20 mouse cellular contexts compared by ENCODE assay signal in the genomic region with DNA sequence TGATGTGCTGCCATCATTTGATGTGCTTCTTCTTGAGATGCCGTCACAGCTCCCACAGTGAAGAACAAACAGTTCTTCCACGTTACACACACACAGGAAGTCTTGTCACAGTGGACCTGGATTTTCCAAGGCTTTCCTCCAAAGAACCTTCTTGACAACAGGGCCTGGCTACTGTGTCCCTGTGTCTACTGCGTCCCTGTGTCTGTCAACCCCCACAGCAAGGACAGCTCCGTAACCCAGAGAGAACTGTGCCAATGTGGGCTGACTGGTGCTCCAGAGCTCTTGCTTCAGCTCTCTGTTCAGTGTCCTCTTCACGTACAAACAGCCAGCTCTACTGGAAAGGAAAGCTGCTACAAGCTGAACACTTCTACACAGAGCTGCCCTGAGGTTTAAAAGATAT. TPM values are rescaled to one million over a fixed set of nuclear protein-coding genes. Genes with fewer than 3 reads are reported as not detected.
A peak's percentile ranks its signal among the peaks of the same experiment; 100 is the strongest.
DNase-seq lines count a peak whose midpoint lies in the region; ATAC-seq lines count a peak whose summit lies in the region.
"Had no signal": no experiment of that assay in that cellular context is flagged by ENCODE, and none has a peak within 500 bp of the region (broad histone marks: within the 10 kb centered on the region; RNA-seq: fewer than 3 reads in every experiment).

No protein-coding gene starts in this region.

- H3K4me3 ChIP-seq in neural tube, embryonic 15.5 days (replicated peaks) = no peak overlapping the region
- H3K4me3 ChIP-seq: embryonic facial prominence, embryonic 12.5 days; embryonic facial prominence, embryonic 15.5 days; hindbrain, embryonic 12.5 days; hindbrain, embryonic 15.5 days had no signal

- H3K27ac ChIP-seq in neural tube, embryonic 15.5 days (replicated peaks) = no peak overlapping the region
- H3K27ac ChIP-seq: embryonic facial prominence, embryonic 12.5 days; embryonic facial prominence, embryonic 15.5 days; hindbrain, embryonic 12.5 days; hindbrain, embryonic 15.5 days had no signal

- no peaks in the 10 kb centered on the region for H3K27me3 ChIP-seq in neural tube, embryonic 15.5 days (replicated peaks)
- H3K27me3 ChIP-seq: embryonic facial prominence, embryonic 12.5 days; embryonic facial prominence, embryonic 15.5 days; hindbrain, embryonic 12.5 days; hindbrain, embryonic 15.5 days had no signal

- H3K9ac ChIP-seq in neural tube, embryonic 15.5 days (replicated peaks) = no peak overlapping the region
- H3K9ac ChIP-seq: embryonic facial prominence, embryonic 12.5 days; embryonic facial prominence, embryonic 15.5 days; forebrain, postnatal 0 days; hindbrain, embryonic 12.5 days; hindbrain, embryonic 15.5 days had no signal

- peak; percentile 28; the same call in 1 of the 2 replicates for ATAC-seq in frontal cortex, adult (ENCODE audit: low TSS enrichment)
- ATAC-seq in neural tube, embryonic 15.5 days (ENCODE audit: low FRiP score) = no peak
- ATAC-seq: CD4-positive, CD25-positive, alpha-beta regulatory T cell, adult 4 months; forebrain, embryonic 14.5 days; forebrain, postnatal 0 days; intestine, postnatal 0 days had no signal

- WGBS in neural tube, embryonic 15.5 days = 87% methylated on average over 5 of the region's 5 CpGs

- DNase-seq in frontal cortex, postnatal 36 days (ENCODE audit: low spot score in 2 of 2) = no peak
- DNase-seq in adipocyte (ENCODE audit: low spot score) = peak; percentile 57
- peak; percentile 28 for DNase-seq in adrenal gland, postnatal 10 days
- no peak for DNase-seq in cerebellum, adult 9-10 months
- DNase-seq: cerebellum, adult 18-20 months; cerebellum, adult 9-11 months; cerebellum, postnatal 25 days; forebrain, postnatal 0 days; gastrocnemius, postnatal 14 days; heart, adult 11 months had no signal

- no peak overlapping the region for H3K4me2 ChIP-seq in neural tube, embryonic 15.5 days
- H3K4me2 ChIP-seq: embryonic facial prominence, embryonic 12.5 days; embryonic facial prominence, embryonic 15.5 days; heart, embryonic 11.5 days; hindbrain, embryonic 12.5 days; hindbrain, embryonic 15.5 days had no signal

- H3K4me1 ChIP-seq in neural tube, embryonic 15.5 days = no peaks in the 10 kb centered on the region
- H3K4me1 ChIP-seq: embryonic facial prominence, embryonic 12.5 days; embryonic facial prominence, embryonic 15.5 days; hindbrain, embryonic 12.5 days; hindbrain, embryonic 15.5 days had no signal

- no peaks in the 10 kb centered on the region for H3K36me3 ChIP-seq in neural tube, embryonic 15.5 days
- H3K36me3 ChIP-seq: embryonic facial prominence, embryonic 12.5 days; embryonic facial prominence, embryonic 15.5 days; hindbrain, embryonic 12.5 days; hindbrain, embryonic 15.5 days had no signal

- H3K9me3 ChIP-seq in neural tube, embryonic 15.5 days (replicated peaks) = no peaks in the 10 kb centered on the region
- H3K9me3 ChIP-seq: embryonic facial prominence, embryonic 12.5 days; embryonic facial prominence, embryonic 15.5 days; hindbrain, embryonic 12.5 days; hindbrain, embryonic 15.5 days had no signal

RNA-seq across cellular contexts. Expression of gene Sumf1, which starts 48.4 kb away (rescaled TPM):
- 10 to 100 TPM; 25.9 to 27.6 TPM for total RNA-seq in adrenal gland, postnatal 10 days (2021)
- 11.6 and 13.5 TPM in 2 replicates for polyA plus RNA-seq in neural tube, embryonic 15.5 days (2015; fragmentation: Nextera tagmentation; extraction: Ambion mirVana)

Comparison
In these comparisons a context has a peak if more than half of its experiments do, and no peak if none do; other contexts are left out.
1. DNase-seq: peak in adipocyte (single experiment) and adrenal gland, postnatal 10 days (single experiment); none in frontal cortex, postnatal 36 days (0 of 2) and cerebellum, adult 9-10 months (single experiment).